Mouse (Mus musculus) limb, embryonic 14.5 days (tissue): ENCODE measurements around the gene Wwox. TPM values are rescaled to one million over a fixed set of nuclear protein-coding genes. Genes with fewer than 3 reads are reported as not detected.

Source experiments
- ATAC-seq: fragments of 200-750 bp; cut with Nextera tagmentation; 2 replicates; pipeline ENCODE4 v1.8.0; 2017; ENCODE audit warnings: low read depth, moderate number of reproducible peaks, moderate TSS enrichment; ENCODE audit not compliant: low FRiP score
- DNase-seq: peaks from one replicate; pipeline ENCODE4 v3.0.0-alpha.2; 2015; ENCODE audit warnings: low spot score
- H3K27ac ChIP-seq: fragments of 300-500 bp; sonication (generic); replicated peaks from 2 replicates; pipeline ENCODE4 v1.5.1; 2014; ENCODE audit warnings: low read depth, mild to moderate bottlenecking, low read length, moderate library complexity, mixed read lengths
- H3K27me3 ChIP-seq: fragments of 300-500 bp; sonication (generic); 2 replicates; pipeline ENCODE4 v1.6.1; 2014; ENCODE audit warnings: low read length, mixed read lengths; ENCODE audit not compliant: control insufficient read depth, insufficient read depth
- H3K36me3 ChIP-seq: fragments of 300-500 bp; sonication (generic); 2 replicates; pipeline ENCODE4 v1.6.1; 2014; ENCODE audit warnings: mild to moderate bottlenecking, low read length, moderate library complexity, mixed read lengths; ENCODE audit not compliant: control insufficient read depth, insufficient read depth
- H3K4me1 ChIP-seq: fragments of 300-500 bp; sonication (generic); 2 replicates; pipeline ENCODE4 v1.6.1; 2014; ENCODE audit warnings: antibody characterized with exemption, low read length, mixed read lengths; ENCODE audit not compliant: control insufficient read depth, insufficient read depth
- H3K4me2 ChIP-seq: fragments of 300-500 bp; sonication (generic); replicated peaks from 2 replicates; pipeline ENCODE4 v1.6.1; 2014; ENCODE audit warnings: low read depth, mild to moderate bottlenecking, low read length, moderate library complexity; ENCODE audit not compliant: severe bottlenecking
- H3K4me3 ChIP-seq: fragments of 300-500 bp; sonication (generic); replicated peaks from 2 replicates; pipeline ENCODE4 v1.5.1; 2014; ENCODE audit warnings: low read length
- H3K9ac ChIP-seq: fragments of 300-500 bp; sonication (generic); 2 replicates; pipeline ENCODE4 v1.6.1; 2014; ENCODE audit warnings: mild to moderate bottlenecking, low read depth, low read length, moderate library complexity; ENCODE audit not compliant: severe bottlenecking
- H3K9me3 ChIP-seq: fragments of 300-500 bp; sonication (generic); 2 replicates; pipeline ENCODE4 v1.6.1; 2016; ENCODE audit warnings: low read length; ENCODE audit not compliant: control insufficient read depth
- POLR2A ChIP-seq: fragments of 200-500 bp; IDR thresholded peaks from 2 replicates; pipeline ENCODE4 v1.8.0; 2012; ENCODE audit warnings: inconsistent platforms, mild to moderate bottlenecking, moderate library complexity, borderline replicate concordance; ENCODE audit not compliant: insufficient read depth, insufficient read length; ENCODE audit errors: extremely low read depth
- WGBS: fragments of 180-500 bp; shearing (Covaris S2); extraction: QIAGEN DNeasy Blood & Tissue Kit; methylation state at CpG from one replicate; pipeline ENCODE4 v1.1.7; 2014; 5-methylcytosine and 5-hydroxymethylcytosine counted together
- polyA plus RNA-seq, 2 experiments: library from polyadenylated mRNA; depleted of rRNA in 1 of 2; stranded (reverse) in 1 of 2; unstranded in 1 of 2; fragments of >200 nt; fragmentation: Nextera tagmentation in 1 of 2; extraction: Ambion mirVana in 1 of 2; gene quantifications; 2 replicates each; pipeline versions ENCODE4 v1.2.1 to v1.2.3; 2012 to 2014

Wwox gene
- polyA plus RNA-seq, 2 experiments, result 8.6 to 9.4 TPM

DNA sequence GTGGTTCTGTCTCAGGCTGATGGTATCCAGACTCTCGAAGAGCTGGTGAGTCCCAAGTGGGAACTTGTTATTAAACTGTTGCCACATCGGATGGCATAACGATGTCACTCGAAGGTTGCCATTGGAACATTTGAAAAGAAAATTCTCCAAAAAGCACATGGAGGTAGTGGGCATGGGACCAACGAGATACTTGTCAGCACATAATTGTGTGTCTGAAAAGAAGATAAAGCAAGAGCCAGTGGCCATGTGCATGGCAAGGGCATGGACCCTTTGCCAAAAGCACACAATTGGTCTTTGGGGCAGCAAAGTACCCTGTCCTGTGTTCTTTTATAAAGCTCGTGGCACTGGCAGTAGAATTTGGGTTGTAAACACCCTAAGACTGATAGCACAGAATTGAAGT is 909.2 kb downstream of the Wwox start:
- 62% methylated on average over 6 of the region's 6 CpGs for WGBS
- no peak for ATAC-seq

DNA sequence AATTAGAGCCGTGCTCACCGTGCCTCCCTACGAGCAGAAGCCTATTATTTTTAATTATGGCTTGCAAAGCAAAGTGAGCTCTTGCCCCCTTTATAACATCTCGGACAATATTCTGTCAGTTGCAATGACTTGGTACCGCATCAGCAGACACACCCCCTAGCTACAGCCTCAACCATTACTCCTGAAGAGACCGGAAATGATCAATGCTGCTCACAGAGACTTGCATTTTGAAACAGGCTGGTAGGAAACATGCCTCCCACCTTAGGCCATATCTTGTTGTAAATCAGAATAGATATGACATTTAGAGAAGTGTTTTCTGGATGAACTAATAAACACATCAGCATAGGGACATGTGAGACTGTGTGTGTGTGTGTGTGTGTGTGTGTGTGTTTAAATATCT is 911.3 kb downstream of the Wwox start:
- no peak overlapping the region for H3K9ac ChIP-seq
- H3K4me2 ChIP-seq, result no peak overlapping the region
- WGBS, result 47% methylated on average over 6 of the region's 6 CpGs
- H3K36me3 ChIP-seq, result no peaks in the 10 kb centered on the region
- no peak overlapping the region for H3K27ac ChIP-seq
- peaks cover 4% of the 10 kb centered on the region; the same call in 1 of the 2 replicates for H3K9me3 ChIP-seq
- no peaks in the 10 kb centered on the region for H3K4me1 ChIP-seq
- H3K27me3 ChIP-seq, result no peaks in the 10 kb centered on the region
- no peak overlapping the region for H3K4me3 ChIP-seq
- DNase-seq (no peak), ATAC-seq (no peak)
- TF ChIP-seq POLR2A, result no peak

More for the DNA sequence above, 909.2 kb downstream of the Wwox start:
- Histone ChIP-seq H3K4me1 (no peaks in the 10 kb centered on the region), H3K27ac (no peak overlapping the region), H3K4me3 (no peak overlapping the region), H3K9me3 (no peaks in the 10 kb centered on the region), H3K36me3 (no peaks in the 10 kb centered on the region), H3K4me2 (no peak overlapping the region), H3K9ac (no peak overlapping the region), H3K27me3 (no peaks in the 10 kb centered on the region)
- DNase-seq, result no peak
- no peak for TF ChIP-seq POLR2A

DNA sequence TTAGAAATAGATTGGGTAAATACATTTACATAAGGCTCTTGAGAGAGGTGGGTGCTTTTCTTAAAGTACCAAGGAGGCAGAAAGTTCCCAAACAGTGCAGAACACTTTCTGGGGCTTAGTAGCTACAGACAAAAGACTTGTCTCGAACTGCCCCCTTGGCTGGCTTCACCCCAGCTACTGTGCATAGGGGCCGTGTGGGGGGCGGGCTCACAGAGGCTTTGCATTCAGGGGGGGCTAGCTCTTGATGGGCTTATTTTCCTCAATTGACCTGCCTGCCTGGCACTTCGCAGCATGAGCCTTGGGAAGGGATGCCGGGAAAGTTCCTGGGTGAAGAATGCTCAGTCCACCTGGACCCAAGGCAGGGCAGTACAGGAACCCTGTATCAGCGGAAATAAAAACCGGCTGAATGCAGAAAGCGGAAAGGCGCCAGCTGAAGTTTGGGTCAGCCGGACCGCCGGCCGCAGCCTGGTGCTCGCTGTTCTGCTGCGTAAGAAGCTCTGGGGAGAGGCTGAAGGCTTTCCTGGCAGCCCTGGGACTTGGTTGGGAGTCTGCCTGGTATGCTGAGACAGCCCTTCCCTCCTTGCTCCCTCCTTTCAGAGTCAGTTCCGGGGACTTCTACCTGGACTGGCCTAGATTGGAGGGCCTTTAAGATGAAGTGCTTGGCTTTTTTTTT is 918.3 kb downstream of the Wwox start:
- Histone ChIP-seq H3K9me3 (peaks cover 4% of the 10 kb centered on the region; the same call in 1 of the 2 replicates), H3K4me1 (0 out of 2 replicates have a peak, but pooled peaks cover 6% of the 10 kb centered on the region), H3K27ac (no peak overlapping the region), H3K36me3 (no peaks in the 10 kb centered on the region), H3K27me3 (no peaks in the 10 kb centered on the region), H3K9ac (no peak overlapping the region), H3K4me2 (no peak overlapping the region), H3K4me3 (no peak overlapping the region)
- WGBS, result 49% methylated on average over 16 of the region's 16 CpGs
- TF ChIP-seq POLR2A, result no peak
- no peak for ATAC-seq
- no peak for DNase-seq

DNA sequence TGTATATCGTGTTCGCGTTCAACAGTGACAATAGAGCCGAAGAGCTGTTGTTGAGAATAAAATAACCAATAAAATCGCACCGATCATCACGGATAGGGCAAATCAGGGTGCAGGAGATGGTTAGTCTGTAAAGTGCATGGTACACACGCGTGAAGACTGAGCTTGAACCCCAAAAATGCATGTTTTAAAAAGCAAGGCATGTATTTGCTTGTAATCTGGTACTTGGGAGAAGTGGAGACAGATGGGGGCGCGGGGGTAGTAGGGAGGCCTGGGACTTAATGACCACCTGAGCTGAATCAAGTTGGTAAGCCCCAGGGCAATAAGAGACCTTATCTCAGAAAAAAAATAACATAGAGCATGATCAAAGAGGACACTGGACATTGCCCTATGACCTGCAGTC is 919.0 kb downstream of the Wwox start:
- no peak overlapping the region for H3K9ac ChIP-seq
- H3K9me3 ChIP-seq, result peaks cover 4% of the 10 kb centered on the region; the same call in 1 of the 2 replicates
- 87% methylated on average over 11 of the region's 11 CpGs for WGBS
- no peak overlapping the region for H3K4me2 ChIP-seq
- no peak overlapping the region for H3K27ac ChIP-seq
- no peak for ATAC-seq
- no peak for TF ChIP-seq POLR2A
- no peaks in the 10 kb centered on the region for H3K27me3 ChIP-seq
- 0 out of 2 replicates have a peak, but pooled peaks cover 6% of the 10 kb centered on the region for H3K4me1 ChIP-seq
- no peak overlapping the region for H3K4me3 ChIP-seq
- no peaks in the 10 kb centered on the region for H3K36me3 ChIP-seq
- no peak for DNase-seq

DNA sequence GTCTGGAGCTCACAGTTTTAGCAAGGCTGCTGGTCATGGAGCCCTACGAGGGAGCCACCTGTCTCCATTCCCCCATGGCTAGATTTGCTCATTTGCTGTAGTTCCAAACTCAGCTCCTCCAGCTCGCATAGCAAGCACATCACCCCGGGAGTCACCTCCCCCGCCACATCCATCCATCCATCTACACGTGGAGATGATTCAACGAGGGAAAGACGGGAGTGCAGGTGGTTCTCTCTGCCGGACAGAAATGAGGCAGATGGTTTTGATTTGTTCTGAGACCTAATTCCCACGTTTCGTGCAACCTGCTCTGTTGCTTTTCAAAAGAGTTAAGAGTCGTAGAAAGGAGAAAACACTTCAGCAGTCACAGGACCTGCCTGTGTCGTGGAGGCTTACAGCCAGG is 920.2 kb downstream of the Wwox start:
- Histone ChIP-seq H3K27me3 (no peaks in the 10 kb centered on the region), H3K9ac (no peak overlapping the region), H3K4me3 (no peak overlapping the region), H3K27ac (no peak overlapping the region), H3K4me1 (0 out of 2 replicates have a peak, but pooled peaks cover 6% of the 10 kb centered on the region), H3K4me2 (no peak overlapping the region), H3K36me3 (no peaks in the 10 kb centered on the region), H3K9me3 (no peaks in the 10 kb centered on the region)
- 18% methylated on average over 12 of the region's 12 CpGs for WGBS
- DNase-seq (no peak), ATAC-seq (no peak)
- TF ChIP-seq POLR2A, result no peak

DNA sequence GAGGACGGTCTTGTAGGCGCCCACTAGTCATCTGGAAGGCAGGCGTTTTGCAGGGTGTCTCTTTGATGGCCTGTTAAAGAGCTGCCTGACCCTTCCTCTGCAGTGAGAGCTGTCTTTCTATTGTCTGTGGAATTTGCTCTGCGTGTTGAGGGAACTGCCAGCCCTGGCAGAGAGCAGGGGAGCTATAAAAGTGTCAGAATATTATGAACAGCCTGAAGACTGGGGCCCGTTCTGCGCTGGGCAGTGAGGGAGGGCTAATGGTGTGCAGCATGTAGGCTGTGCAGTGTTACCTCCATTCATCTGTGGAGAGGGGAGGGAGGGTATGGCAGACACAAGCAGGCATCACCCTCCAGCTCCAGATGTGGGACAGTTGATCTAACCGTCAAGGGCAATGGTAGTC is 923.1 kb downstream of the Wwox start:
- Histone ChIP-seq H3K4me3 (no peak overlapping the region), H3K27me3 (no peaks in the 10 kb centered on the region), H3K9ac (no peak overlapping the region), H3K9me3 (no peaks in the 10 kb centered on the region), H3K27ac (no peak overlapping the region), H3K4me2 (no peak overlapping the region), H3K4me1 (0 out of 2 replicates have a peak, but pooled peaks cover 6% of the 10 kb centered on the region), H3K36me3 (no peaks in the 10 kb centered on the region)
- 11% methylated on average over 7 of the region's 7 CpGs for WGBS
- TF ChIP-seq POLR2A, result no peak
- ATAC-seq, result peak; percentile 44; the same call in 1 of the 2 replicates
- DNase-seq, result no peak
